Mouse (Mus musculus) layer of hippocampus, adult 2 months (tissue): ENCODE measurements around the gene Igsf8. TPM values are rescaled to one million over a fixed set of nuclear protein-coding genes. Genes with fewer than 3 reads are reported as not detected.
A peak's percentile ranks its signal among the peaks of the same experiment; 100 is the strongest.

Source experiments
- DNase-seq, 2 experiments: peaks; one replicate each; pipeline ENCODE4 v3.0.0; 2022; ENCODE audit warnings: low spot score in 2 of 2
- H3K27ac ChIP-seq: fragments of 200-600 bp; 2 replicates; pipeline ENCODE4 v1.8.1; 2022
- H3K4me3 ChIP-seq: fragments of 200-600 bp; 2 replicates; pipeline ENCODE4 v1.8.1; 2022; ENCODE audit warnings: mild to moderate bottlenecking
- CTCF ChIP-seq: fragments of 200-600 bp; conservative IDR thresholded peaks from 2 replicates; pipeline ENCODE4 v1.8.1; 2022; ENCODE audit warnings: antibody characterized with exemption, mild to moderate bottlenecking, moderate library complexity
- total RNA-seq, 2 experiments: library from RNA; stranded (reverse); gene quantifications; 2 replicates each; pipeline ENCODE4 v1.2.3; 2021

Gene Igsf8
- total RNA-seq, 2 experiments from 2014 or later: 255 to 257 TPM

- DNase-seq: no peak
- H3K4me3 ChIP-seq: no peak overlapping the region
- peak overlapping the region; percentile 90 for H3K27ac ChIP-seq
- TF ChIP-seq CTCF: no peak
Observed at GRCm38 (mm10) chr1:172323298-172323697, 61.9 kb downstream of the Igsf8 start.

DNA sequence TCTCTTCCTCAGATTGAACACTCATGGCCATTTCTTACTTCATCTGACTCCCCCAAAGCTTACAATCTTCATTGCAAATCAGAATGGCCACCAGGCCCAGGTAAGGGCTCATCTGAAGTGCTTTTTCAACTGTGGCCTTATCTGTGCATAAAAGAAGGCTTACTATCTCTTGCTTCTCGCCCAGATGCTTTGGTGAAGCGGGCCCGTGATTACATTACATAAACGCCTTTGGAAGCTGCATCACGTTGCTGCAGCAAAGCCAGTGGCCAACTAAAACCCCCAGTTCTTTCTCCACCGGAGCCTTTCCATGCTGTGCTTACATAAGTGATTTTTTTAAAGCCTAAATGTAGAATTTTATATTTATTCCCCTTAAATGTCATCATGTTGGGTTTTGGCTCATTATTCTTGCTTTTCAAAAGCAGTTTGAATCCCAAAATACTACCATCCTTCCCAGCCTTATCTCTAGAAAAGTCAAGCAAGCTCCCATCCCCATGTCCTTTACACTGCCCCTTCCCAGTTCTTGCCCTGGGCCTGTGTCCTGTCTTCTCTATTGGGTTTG is 62.4 kb downstream of the Igsf8 start:
- Histone ChIP-seq H3K27ac (peak overlapping the region; percentile 90), H3K4me3 (no peak overlapping the region)
- TF ChIP-seq CTCF: no peak
- peak in 1 of 2 experiments; percentile 79 for DNase-seq

GRCm38 (mm10) chr1:172324725-172325124 is 63.3 kb downstream of the Igsf8 start:
- TF ChIP-seq CTCF: peak; percentile 95
- Histone ChIP-seq H3K4me3 (no peak overlapping the region; the same call in 1 of the 2 replicates), H3K27ac (peak overlapping the region; percentile 90)
- peak in 1 of 2 experiments; percentile 75 for DNase-seq

GRCm38 (mm10) chr1:172325680-172326535 is 64.5 kb downstream of the Igsf8 start:
- peak; percentile 72 for TF ChIP-seq CTCF
- no peak for DNase-seq
- Histone ChIP-seq H3K4me3 (peak overlapping the region; percentile 45), H3K27ac (peak overlapping the region; percentile 90)

- DNase-seq: no peak
- peak overlapping the region; percentile 90; the same call in 1 of the 2 replicates for H3K27ac ChIP-seq
- no peak; the same call in 1 of the 2 replicates for TF ChIP-seq CTCF
- peak overlapping the region; percentile 72 for H3K4me3 ChIP-seq
Observed at GRCm38 (mm10) chr1:172326684-172327083, 65.2 kb downstream of the Igsf8 start.

DNA sequence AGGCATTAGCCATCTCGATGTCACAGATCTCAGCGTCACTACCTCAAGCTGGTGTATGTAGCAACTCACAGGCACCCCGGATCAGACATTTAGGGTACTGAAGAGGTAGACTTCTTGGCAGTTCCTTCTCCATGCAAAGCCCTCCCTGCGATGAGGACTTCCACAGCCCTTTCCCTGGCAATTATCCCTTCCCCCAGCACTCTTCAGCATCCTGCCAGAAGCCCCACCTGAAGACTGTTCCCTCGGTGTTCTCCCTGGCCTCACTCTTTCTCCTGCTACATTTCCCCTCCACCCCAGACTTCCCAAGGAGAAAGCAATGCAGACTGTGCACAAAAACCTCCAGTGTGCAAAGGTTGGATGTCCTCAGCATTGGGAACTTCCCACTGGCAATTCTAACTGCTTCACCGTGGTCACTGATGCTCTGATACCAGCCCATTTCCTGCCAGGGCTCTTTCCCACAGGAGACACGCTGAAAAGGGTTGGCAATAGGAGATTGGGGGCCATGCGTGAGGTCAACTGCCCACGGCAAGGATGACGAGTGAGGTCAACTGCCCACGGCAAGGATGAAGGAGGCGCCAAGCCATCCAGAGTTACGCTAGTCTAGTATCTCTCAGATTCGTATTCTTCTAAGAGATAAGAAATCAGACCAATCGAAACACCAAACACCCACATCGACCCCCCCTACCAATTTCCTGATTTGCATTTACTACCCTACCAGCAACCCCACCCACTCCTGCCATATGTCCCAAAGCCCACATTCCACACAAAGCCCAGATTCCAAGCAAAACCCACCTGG is 66.0 kb downstream of the Igsf8 start:
- H3K4me3 ChIP-seq: peak overlapping the region; percentile 72
- no peak for TF ChIP-seq CTCF
- peak in 1 of 2 experiments; percentile 78 for DNase-seq
- peak overlapping the region; percentile 96 for H3K27ac ChIP-seq

GRCm38 (mm10) chr1:172328041-172328440 is 66.6 kb downstream of the Igsf8 start:
- DNase-seq: no peak
- peak overlapping the region; percentile 96 for H3K27ac ChIP-seq
- TF ChIP-seq CTCF: no peak
- H3K4me3 ChIP-seq: peak overlapping the region; percentile 72

GRCm38 (mm10) chr1:172328461-172328860 is 67.0 kb downstream of the Igsf8 start:
- H3K27ac ChIP-seq: peak overlapping the region; percentile 96

GRCm38 (mm10) chr1:172329131-172329530 is 67.7 kb downstream of the Igsf8 start, which contains the start of gene Kcnj9:
Kcnj9 (minus strand) TSS chr1:172329318.
- TF ChIP-seq CTCF: no peak
- Histone ChIP-seq H3K27ac (peak within 1 kb of the TSS; percentile 96), H3K4me3 (peak within 1 kb of the TSS; percentile 72)
- peak; percentile 81 to 92 for DNase-seq

More at GRCm38 (mm10) chr1:172328461-172328860, 67.0 kb downstream of the Igsf8 start:
- no peak for TF ChIP-seq CTCF
- peak overlapping the region; percentile 72 for H3K4me3 ChIP-seq
- DNase-seq: no peak

DNA sequence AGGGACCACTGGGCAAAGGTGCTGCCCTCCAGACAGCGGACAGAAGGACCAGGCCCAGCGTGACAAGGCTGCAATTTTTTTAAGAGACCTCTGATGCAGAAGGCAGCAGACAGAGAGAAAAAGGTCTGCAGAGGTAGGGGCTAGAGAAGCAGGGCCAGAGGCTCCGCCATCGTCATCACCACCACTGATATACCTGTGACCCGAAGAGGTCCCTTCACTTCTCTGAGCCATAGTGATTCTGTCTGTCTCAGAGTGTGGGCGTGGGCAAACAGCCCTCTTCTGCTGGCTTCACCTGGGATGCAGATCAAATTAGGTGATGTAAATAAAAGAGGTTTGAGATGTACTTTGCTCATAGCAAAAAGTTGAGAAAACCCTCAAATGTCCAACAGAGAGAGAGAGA is 68.2 kb downstream of the Igsf8 start:
- TF ChIP-seq CTCF: no peak
- no peak for DNase-seq
- H3K4me3 ChIP-seq: no peak overlapping the region; the same call in 1 of the 2 replicates
- H3K27ac ChIP-seq: peak overlapping the region; percentile 96

- no peak for TF ChIP-seq CTCF
- no peak for DNase-seq
- H3K27ac ChIP-seq: no peak overlapping the region
Observed at GRCm38 (mm10) chr1:172331422-172331947, 70.0 kb downstream of the Igsf8 start.

DNA sequence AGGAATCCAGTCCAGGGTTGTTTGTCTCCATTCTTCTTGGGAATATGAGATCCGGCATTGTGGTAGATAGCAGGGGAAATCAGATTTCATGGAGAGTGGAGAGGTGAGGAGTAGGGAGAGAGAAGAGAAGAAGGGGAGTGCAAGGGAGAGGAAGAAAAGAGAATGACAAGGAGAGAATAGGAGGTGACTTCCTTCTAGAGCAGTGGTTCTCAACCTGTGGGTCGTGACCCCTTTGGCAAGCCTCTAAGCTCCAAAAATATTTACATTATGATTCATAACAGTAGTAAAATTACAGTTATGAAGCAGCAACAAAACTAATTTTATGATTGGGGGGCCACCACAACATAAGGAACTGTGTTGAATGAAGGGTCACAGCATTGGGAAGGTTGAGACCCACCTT is 71.5 kb downstream of the Igsf8 start:
- no peak for DNase-seq
- no peak for TF ChIP-seq CTCF
- H3K4me3 ChIP-seq: no peak overlapping the region
- H3K27ac ChIP-seq: no peak overlapping the region

More at GRCm38 (mm10) chr1:172331422-172331947, 70.0 kb downstream of the Igsf8 start:
- H3K4me3 ChIP-seq: no peak overlapping the region

GRCm38 (mm10) chr1:172333512-172333911 is 72.1 kb downstream of the Igsf8 start:
- no peak overlapping the region for H3K27ac ChIP-seq
- no peak overlapping the region for H3K4me3 ChIP-seq
- DNase-seq: no peak
- peak; percentile 76 for TF ChIP-seq CTCF
